Mouse (Mus musculus): Measurements from ENCODE around the gene Gm382.

Gene Gm382

GRCm38 (mm10) chrX:127039672-127040071, at the start of gene Gm382:
Gene Gm382, plus strand, starts transcription at chrX:127039972.
- no peak for DNase-seq (ENCODE audit: low read depth, low spot score)

DNA sequence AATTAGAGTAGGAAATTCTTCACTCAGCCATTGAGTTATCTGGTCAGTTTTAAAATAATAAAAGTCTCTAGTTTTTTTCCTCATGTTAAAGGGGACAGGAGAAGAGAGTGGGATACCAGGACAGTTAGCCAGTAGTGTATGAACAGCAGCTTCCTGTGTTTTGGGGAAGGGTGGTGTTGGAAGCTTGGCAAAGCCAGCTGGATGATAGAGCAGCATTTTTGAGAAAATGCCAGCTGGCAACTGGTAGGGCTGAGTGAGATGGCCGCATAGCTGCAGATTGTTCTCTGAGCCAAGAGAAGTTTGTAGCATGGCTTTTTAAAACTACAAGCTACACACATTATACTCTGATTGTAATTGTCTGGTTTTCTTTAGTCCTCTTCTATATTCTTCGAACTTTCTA, 30.4 kb downstream of the Gm382 start:
- DNase-seq (ENCODE audit: low read depth, low spot score) = no peak

GRCm38 (mm10) chrX:127091282-127091681, 51.5 kb downstream of the Gm382 start:
- DNase-seq (ENCODE audit: low read depth, low spot score) = no peak

DNA sequence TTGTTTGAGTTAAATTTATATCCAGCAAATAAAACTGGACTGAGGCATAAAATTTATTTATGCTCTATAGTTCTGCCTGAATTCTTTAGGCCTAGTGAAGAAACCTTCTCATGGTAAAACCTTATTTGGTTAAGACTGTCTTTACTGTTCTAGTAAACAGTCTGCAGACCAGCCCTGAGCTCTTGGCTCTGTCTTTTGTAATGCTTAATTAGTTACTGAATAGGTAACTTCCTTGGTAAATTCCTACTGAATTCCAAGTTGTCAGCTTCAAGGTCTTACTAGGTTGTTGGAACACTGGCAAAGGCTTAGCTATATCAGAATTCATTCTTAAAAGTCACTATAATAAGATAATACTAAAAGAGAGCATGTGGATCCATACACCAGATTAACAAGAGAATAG, 53.3 kb downstream of the Gm382 start:
- DNase-seq (ENCODE audit: low read depth, low spot score) = no peak

- no peak for DNase-seq (ENCODE audit: low read depth, low spot score)
These were observed 54.2 kb downstream of the Gm382 start for GRCm38 (mm10) chrX:127093961-127094360.

DNA sequence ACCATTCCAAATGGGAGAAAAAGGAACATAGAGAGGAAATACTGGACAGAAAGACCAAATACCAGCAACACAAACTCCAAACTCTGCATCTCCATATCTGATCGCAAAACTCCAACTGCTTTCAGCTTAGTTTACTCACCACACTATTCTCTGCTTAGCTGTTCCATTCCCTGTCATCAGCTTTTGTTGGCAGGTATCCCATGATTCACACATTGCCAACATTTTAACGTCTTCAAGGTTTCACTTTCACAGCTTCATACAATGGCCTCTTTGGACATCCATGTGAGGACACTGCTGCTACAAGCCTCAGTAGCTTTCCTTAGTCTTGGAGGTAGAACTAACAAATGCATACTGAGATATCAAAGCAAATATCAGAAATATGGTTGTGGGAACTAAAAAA, 64.6 kb downstream of the Gm382 start:
- DNase-seq (ENCODE audit: low read depth, low spot score) = no peak
